Mouse (Mus musculus) embryonic facial prominence, embryonic 15.5 days (tissue): ENCODE results near the gene Ddias. TPM values are rescaled to one million over a fixed set of nuclear protein-coding genes. Genes with fewer than 3 reads are reported as not detected.

Experiments
- ATAC-seq: fragments of 200-750 bp; cut with Nextera tagmentation; 2 replicates; pipeline ENCODE4 v1.8.0; 2017; ENCODE audit warnings: low read depth, moderate TSS enrichment; ENCODE audit not compliant: insufficient number of reproducible peaks, low FRiP score, low TSS enrichment
- H3K27ac ChIP-seq: fragments of 300-500 bp; sonication (generic); replicated peaks from 2 replicates; pipeline ENCODE4 v1.5.1; 2015; ENCODE audit warnings: mild to moderate bottlenecking, inconsistent platforms
- H3K27me3 ChIP-seq: fragments of 300-500 bp; sonication (generic); 2 replicates; pipeline ENCODE4 v1.6.1; 2015; ENCODE audit warnings: inconsistent platforms
- H3K36me3 ChIP-seq: fragments of 300-500 bp; sonication (generic); 2 replicates; pipeline ENCODE4 v1.6.1; 2015; ENCODE audit warnings: mild to moderate bottlenecking, inconsistent platforms
- H3K4me1 ChIP-seq: fragments of 300-500 bp; sonication (generic); 2 replicates; pipeline ENCODE4 v1.6.1; 2015; ENCODE audit warnings: inconsistent platforms
- H3K4me2 ChIP-seq: fragments of 300-500 bp; sonication (generic); replicated peaks from 2 replicates; pipeline ENCODE4 v1.6.1; 2015; ENCODE audit warnings: mild to moderate bottlenecking, inconsistent platforms
- H3K4me3 ChIP-seq: fragments of 300-500 bp; sonication (generic); replicated peaks from 2 replicates; pipeline ENCODE4 v1.5.1; 2015; ENCODE audit warnings: mild to moderate bottlenecking, inconsistent platforms
- H3K9ac ChIP-seq: fragments of 300-500 bp; sonication (generic); 2 replicates; pipeline ENCODE4 v1.6.1; 2015; ENCODE audit warnings: inconsistent platforms
- H3K9me3 ChIP-seq: fragments of 300-500 bp; sonication (generic); replicated peaks from 2 replicates; pipeline ENCODE4 v1.6.1; 2016; ENCODE audit warnings: inconsistent platforms
- WGBS: fragments of 180-500 bp; shearing (Covaris S2); methylation state at CpG from one replicate; pipeline ENCODE4 v1.1.7; 2015; 5-methylcytosine and 5-hydroxymethylcytosine counted together
- polyA plus RNA-seq: library from polyadenylated mRNA; unstranded; fragments of >200 nt; fragmentation: Nextera tagmentation; extraction: Ambion mirVana; gene quantifications from 2 replicates; pipeline ENCODE4 v1.2.1, GENCODE M21; 2015

Ddias gene
- polyA plus RNA-seq, 1 experiment from 2014 or later = 10.4 TPM

- ATAC-seq = no peak
- H3K4me2 ChIP-seq = no peak overlapping the region
- WGBS = 71% methylated on average over 11 of the region's 11 CpGs
- no peaks in the 10 kb centered on the region for H3K27me3 ChIP-seq
- H3K9me3 ChIP-seq = no peaks in the 10 kb centered on the region
- peaks cover 28% of the 10 kb centered on the region for H3K4me1 ChIP-seq
- H3K27ac ChIP-seq = no peak overlapping the region
- no peak overlapping the region for H3K4me3 ChIP-seq
- no peak overlapping the region for H3K9ac ChIP-seq
- H3K36me3 ChIP-seq = no peaks in the 10 kb centered on the region
These were observed 54.4 kb downstream of the Ddias start for GRCm38 (mm10) chr7:92819656-92820055.

GRCm38 (mm10) chr7:92817886-92818285, 56.2 kb downstream of the Ddias start:
- H3K27me3 ChIP-seq = no peaks in the 10 kb centered on the region
- no peak for ATAC-seq
- H3K36me3 ChIP-seq = no peaks in the 10 kb centered on the region
- H3K9ac ChIP-seq = no peak overlapping the region
- peaks cover 28% of the 10 kb centered on the region for H3K4me1 ChIP-seq
- no peak overlapping the region for H3K27ac ChIP-seq
- WGBS = 65% methylated on average over 9 of the region's 9 CpGs
- H3K9me3 ChIP-seq = no peaks in the 10 kb centered on the region
- H3K4me2 ChIP-seq = no peak overlapping the region
- H3K4me3 ChIP-seq = no peak overlapping the region

- ATAC-seq = no peak
- Histone ChIP-seq H3K9ac (no peak overlapping the region), H3K4me2 (no peak overlapping the region), H3K27ac (no peak overlapping the region), H3K36me3 (no peaks in the 10 kb centered on the region), H3K4me1 (peaks cover 22% of the 10 kb centered on the region), H3K9me3 (no peaks in the 10 kb centered on the region), H3K4me3 (no peak overlapping the region), H3K27me3 (no peaks in the 10 kb centered on the region)
- 82% methylated on average over 2 of the region's 2 CpGs for whole genome bisulfite sequencing
These were observed 56.8 kb downstream of the Ddias start for GRCm38 (mm10) chr7:92817242-92817641.

- no peaks in the 10 kb centered on the region for H3K27me3 ChIP-seq
- no peak overlapping the region for H3K27ac ChIP-seq
- ATAC-seq = no peak
- no peaks in the 10 kb centered on the region for H3K36me3 ChIP-seq
- H3K9me3 ChIP-seq = no peaks in the 10 kb centered on the region
- no peak overlapping the region for H3K4me3 ChIP-seq
- peaks cover under 1% of the 10 kb centered on the region; the same call in 1 of the 2 replicates for H3K4me1 ChIP-seq
- 63% methylated on average over 7 of the region's 7 CpGs for WGBS
- H3K9ac ChIP-seq = no peak overlapping the region
- H3K4me2 ChIP-seq = no peak overlapping the region
These were observed 62.3 kb downstream of the Ddias start for GRCm38 (mm10) chr7:92811667-92812279.

Other genes starting within 250 kb of the Ddias start
- 11.4 and 12.9 TPM in 2 replicates for gene Ankrd42, start 237.1 kb downstream of the Ddias start, polyA plus RNA-seq
- gene Pcf11, start 204.3 kb downstream of the Ddias start, polyA plus RNA-seq = 23.1 and 25.5 TPM in 2 replicates
- 21.4 and 21.8 TPM in 2 replicates for gene Rab30, start 132.6 kb downstream of the Ddias start, polyA plus RNA-seq
- 30.2 and 30.5 TPM in 2 replicates for gene Prcp, start 223 bp upstream of the Ddias start, polyA plus RNA-seq
- gene Fam181b, start 205.6 kb upstream of the Ddias start, polyA plus RNA-seq = 8.2 and 8.5 TPM in 2 replicates